Mouse (Mus musculus) right cerebral cortex, postnatal 4 days (tissue): ENCODE results near the gene Osbpl9.

Source experiments
- DNase-seq: peaks from one replicate; pipeline ENCODE4 v3.0.0-alpha.2; 2022

The Osbpl9 gene

DNA sequence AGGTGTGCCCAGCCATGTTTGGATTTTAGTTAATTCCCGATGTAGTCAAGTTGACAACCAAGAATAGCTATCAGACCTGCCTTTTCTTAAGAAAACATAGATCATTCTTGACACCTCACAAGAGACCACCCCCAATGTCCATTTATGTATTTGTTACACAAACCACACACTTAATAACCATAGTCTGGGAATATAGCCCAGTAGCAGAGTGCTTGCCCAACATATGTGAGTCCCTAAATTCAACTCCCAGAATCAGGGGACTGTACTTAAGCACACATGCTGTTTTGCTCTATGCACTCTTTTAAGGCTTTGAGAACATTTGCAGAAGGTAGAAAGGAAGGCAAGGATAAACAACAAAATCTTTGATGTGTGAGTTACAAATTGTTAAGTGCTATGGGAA is 1.9 kb upstream of the Osbpl9 start:
- no peak for DNase-seq

DNA sequence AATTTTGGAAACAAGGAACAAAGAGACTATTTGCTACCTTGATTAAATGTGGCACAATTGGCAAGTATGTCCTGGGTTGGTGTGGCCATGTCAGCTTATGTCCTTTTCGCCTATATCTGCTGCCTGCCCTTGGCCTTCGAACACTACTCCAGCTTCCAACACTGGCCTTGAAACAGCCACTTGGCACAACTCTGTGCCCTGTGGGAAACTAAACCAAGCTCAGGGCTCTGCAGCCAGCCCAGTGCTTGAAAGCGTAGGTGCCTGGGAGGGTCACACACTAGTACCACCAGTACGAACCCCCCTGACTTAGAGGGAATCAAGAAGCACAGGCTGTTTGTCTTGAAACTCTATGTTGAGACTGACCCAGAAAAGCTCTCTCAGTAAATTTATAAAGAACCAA is 3.0 kb downstream of the Osbpl9 start:
- DNase-seq, result no peak

DNA sequence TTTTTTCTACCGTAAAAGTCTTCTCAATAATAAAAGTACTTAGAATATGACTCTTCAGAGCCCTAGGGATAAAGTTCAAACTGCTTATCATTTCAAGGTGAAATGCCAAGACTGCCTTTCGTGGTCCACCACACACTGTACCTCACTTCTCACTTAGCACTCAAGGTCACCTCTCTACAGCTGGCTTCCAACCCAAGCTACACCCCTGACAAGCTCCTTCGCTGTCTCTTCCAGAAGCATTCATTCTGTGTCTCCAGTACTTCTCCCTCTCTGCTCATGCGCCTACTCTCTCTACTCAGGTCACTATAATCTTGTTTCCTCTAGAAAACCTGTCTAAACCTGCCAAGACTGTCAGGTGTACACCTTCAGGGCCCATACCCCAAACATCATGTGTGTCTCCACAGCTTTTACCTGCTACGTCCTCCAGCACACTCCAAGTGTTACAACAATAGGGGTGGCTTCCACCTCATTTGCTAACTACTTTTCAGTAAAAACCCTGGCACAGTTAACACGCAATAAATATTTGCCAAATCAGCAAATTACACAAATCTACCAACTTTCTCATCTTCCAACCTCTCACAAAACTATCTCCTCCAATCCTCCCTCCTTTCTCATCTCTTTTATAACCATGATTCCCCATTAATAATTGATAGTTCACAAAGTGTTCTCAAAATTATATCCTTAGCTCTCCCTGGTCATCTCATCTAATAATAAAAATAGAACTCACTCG is 6.0 kb downstream of the Osbpl9 start:
- DNase-seq, result no peak

DNA sequence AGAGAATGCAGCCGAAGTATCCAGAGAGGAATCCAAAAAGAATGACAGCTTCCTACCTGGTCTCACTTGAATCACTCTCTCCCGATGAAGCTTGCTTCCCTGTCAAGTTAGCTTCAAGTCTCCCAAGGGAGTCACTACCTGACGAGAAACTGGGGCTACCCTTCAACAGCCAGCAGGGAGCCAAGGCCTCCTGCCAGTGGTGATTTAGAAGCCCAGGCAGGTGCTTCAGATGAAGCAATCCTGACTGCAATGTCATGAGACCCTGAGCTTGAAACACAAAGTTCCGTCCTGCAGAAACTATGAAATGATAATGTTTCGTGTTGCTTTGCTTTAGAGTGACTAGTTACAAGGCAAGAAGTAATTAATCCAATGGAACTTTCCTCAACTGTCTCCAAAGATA is 8.2 kb downstream of the Osbpl9 start:
- DNase-seq, result no peak

DNA sequence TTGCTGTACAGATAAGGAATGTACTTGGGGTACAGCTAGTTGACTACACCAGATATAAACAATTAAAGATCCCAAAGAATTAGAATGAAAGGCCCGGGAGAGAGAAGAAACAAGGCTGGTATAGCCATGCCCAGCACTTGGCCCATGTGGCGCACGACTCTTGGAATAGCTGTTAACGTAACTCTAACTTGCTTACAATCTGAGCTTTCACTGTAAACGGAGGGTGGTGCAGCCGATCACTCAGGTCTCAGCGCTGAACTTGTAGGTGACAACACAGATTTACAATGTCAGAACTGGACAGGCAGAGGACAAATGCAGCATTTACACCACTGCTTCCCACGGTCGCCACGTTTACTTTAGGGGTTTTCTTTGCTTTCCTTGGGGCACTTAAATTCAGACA is 10.5 kb downstream of the Osbpl9 start:
- no peak for DNase-seq

DNA sequence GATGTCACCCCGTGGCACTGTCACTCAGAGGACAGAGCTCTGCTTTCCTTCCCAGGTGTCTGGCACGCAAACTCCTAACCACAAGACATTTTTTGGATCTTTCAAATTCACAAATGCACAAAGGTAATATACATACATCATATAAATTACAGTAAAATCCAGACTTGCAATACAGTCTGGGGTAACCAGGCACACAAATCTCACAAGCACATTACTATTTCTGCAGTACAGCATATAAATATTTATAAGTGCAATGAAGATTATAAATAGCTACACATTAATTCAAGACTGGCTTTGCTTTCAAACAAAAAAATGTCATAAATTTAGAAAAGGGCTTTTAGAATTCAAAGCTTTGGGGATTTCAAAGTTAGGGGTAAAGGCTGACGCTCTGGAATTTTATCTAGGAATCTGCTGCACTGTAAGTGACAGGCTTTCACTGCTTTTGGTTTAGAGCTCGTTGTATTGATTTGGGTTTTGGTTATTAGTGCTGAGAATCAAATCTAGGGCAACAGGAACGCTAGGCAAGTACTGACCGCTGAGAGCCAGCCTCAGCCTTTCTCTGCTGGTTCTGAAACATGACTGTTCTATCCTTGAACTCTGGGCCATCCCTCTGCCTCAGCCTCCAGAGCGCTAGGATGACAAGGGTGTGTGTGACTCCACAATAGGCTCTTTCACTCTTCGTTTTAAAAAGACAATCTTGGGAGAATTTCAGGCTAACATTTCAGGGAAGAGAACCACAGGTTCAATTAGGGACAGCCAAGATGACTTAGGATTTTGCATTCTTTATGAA is 16.3 kb downstream of the Osbpl9 start:
- no peak for DNase-seq

DNA sequence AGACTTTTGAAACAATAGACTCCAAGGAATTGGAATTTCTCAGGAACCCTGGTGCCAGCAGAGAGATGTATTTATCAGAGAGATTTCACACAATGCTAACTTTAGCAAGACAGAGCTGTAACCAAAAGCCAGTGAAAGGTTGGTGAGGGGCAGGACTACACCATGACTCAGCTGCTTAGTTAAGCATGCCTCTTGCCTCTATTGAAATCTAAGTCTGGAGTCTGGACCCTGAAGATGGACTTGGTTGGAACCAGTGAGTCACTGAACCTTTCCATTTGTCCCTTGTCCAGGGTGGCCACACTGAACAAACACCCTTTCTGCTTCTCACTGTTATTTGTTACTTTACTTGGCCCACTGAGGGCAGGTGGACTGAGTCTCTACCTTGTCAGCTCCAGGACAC is 26.4 kb downstream of the Osbpl9 start:
- DNase-seq, result no peak

DNA sequence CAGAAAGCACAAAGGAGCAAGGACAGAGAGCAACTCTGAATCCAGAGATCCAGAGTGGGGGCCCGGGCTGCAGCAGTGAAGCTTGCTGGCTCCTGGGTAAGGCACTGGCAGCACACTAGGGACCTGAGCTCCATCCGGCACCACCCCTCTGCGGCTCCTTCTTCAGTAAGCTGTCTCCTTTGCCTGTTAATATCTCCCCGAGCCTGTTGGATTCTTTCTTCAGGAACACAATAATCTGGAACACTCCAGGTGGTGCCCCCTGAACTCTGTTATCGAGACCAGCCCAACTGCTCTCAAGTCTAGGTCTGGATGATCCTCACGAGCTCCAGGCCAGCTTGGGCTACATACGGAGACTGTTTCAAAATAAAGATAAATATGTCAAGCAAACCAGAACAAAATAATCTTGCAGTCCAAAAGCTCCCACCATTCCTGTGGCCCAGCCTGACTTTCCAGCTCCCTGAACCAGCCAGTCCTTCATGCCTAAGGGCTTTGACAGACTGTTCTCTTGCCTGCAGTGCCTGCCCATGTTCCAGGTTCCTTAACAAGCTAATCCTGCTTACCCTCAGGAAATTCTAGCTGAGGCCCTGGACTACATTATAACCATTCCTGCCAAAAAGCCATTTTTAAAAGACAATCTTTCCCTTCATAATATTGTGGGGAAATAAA is 28.2 kb downstream of the Osbpl9 start:
- DNase-seq, result peak; percentile 16

DNA sequence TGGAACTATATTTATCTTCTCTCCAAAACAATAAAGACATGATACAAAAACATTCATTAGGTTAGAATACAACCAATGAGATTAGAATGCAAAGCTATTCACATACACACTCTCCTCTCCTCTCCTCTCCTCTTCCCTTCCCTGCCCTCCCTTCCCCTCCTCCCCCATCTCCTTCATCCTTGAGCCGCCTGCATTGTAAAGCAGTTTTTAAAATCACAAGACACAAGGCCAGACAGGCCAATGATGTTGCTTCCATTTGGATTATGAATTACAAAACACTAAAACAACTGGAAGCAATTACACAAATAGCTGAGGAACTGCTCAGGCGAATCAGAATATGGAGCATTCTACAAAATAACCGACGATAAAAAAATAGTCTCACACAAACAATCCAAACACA is 28.7 kb downstream of the Osbpl9 start:
- DNase-seq, result no peak

DNA sequence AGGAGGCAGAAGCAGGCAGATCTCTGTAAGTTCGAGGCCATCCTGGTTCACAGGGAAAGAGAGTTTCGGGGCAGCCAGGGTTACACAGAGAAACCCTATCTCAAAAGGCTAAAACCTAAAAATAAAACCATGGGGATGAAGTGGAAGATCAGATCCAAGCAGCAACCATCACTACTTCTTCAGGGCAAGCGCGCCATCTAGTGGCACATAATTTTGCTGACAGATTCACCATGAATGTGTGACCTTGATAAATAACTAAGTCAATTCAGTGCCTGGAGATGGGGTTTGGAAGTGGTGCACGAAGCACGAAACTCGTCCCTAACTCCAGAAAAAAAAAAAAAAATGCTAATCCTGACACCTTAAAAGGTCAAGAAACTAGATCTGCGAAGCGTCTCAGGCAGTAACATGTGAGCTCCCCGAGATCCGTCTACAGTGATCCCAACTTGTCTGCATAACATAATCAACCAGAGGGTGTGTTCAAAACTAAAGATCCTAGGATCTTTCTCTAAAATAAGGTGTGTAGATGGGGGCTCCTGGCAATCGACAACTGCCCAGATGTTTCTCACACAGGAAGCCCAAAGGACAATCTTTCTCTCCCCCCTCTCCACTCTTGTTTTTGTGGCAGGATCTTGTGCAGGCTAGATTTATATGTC is 36.4 kb downstream of the Osbpl9 start:
- peak; percentile 92 for DNase-seq

DNA sequence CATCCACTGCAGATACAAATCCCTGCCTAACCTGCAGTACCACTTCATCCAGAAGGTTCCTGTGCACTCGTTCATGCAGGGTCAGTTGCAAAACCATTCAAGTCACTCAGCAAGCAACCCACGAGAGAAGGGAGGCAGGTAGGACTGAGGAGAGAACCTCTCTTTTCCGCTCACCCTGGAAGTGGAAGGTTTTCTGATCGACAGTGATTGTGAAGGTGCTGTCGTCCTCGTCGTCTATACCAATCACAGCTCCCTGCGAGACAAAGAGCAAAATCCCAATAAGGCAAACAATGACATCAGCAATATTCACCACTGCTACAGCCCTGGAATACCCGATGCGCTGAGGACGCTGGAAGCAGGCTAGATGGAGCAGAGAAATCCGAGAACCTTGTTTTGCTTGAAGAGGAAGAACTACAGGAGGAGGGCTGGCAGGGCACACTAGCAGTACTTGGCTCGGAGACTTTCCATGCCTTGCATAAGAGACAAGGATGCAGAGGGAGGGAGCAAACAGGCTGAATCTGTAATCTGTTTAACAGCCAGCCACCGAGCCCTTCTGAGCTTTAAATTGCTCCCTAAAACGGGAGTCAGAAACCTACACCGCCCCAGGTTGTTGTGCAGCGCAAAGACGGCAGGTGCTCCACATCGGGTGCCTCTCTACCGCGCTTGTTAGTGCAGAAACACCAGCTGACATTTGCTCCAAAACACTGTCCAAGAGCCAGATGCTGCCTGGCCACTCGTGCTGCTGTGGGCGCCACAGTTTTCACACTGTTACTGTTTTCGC is 45.4 kb downstream of the Osbpl9 start:
- DNase-seq, result peak; percentile 24

DNA sequence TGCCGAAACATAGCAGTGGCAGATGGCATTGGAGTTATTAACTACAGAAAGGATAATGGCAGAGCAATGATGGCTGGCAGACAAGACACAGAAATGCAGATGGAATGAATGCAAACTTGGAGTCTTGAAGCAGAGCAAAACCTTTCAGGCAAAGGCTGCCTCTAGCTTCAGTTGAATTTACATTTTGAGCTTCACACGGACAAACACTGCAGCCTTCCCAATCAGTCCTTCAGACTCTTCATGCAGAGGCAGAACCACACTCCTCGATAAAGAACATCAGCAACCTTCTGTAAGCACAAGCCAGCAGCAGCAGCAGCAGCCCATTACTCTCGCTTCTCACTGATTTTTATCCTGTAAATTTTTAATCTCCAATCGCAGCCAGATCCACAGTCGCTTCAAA is 46.0 kb downstream of the Osbpl9 start:
- DNase-seq, result no peak

DNA sequence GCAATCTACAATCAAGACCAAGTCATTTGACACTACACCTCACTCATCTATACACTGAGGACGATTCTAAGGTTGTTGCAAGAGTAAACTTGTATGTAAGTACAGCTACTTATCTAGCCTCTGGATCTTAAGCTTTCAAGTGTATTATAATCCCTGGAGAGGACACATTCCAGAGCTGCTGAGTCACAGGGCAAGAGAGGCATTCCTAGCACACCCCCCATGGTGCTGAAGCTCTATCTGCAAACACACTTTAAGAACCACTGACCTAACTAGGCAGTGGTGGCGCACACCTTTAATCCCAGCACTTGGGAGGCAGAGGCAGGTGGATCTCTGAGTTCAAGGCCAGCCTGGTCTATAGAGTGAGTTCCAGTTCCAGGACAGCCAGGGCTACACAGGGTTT is 51.9 kb downstream of the Osbpl9 start:
- no peak for DNase-seq

DNA sequence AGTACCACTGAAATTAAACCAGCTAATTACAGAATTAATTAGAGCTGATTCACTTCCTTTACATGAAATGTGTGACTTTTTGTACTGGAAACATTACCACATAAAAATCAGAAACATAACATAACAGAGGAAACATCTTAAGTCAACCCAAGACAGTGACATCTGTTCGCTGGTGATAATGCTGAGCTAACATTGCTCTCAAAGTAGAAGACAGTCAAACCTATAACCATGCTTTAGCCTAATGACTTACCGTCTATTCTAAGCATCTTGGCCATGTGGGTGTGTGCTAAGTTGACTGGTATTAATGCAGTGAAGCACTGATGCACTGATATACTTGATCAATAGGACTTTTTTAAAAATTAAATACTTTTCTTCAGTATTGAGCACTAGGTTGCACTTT is 52.7 kb downstream of the Osbpl9 start:
- DNase-seq, result no peak

DNA sequence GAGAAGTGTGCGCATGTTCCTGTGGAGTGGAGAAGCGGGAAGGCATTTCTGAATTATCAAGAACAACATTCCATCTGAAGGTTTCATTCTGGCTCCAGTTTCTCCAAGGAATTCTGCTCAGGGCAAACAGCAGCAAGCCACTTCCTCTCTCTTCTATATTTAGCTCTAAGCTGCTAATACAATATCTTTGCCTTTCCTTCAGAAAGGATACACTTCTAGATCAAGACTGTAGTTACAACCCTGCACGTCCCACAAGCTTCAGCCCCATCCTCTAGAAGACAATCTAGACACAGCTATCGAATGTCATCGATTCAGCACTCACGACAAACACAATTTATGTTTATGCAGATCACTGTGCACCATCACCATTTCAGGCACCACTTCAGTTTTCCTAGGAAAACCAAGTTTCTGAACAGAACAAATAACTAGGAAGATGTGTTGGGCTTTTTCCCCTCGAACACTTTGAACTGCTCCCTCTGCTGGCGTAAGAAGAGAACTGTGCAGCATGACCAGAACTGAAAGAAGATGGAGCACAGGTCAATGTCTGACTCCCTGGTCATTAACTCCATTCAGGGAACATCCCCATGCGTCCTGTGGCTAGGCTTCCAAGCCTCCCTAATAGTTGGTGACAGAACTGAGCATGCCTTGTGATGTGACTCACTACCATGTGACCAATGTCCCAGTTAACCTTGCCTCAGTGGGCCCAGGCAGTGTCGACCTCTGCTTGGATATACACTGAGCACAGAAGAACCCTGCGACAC is 54.6 kb downstream of the Osbpl9 start:
- DNase-seq, result peak; percentile 22

DNA sequence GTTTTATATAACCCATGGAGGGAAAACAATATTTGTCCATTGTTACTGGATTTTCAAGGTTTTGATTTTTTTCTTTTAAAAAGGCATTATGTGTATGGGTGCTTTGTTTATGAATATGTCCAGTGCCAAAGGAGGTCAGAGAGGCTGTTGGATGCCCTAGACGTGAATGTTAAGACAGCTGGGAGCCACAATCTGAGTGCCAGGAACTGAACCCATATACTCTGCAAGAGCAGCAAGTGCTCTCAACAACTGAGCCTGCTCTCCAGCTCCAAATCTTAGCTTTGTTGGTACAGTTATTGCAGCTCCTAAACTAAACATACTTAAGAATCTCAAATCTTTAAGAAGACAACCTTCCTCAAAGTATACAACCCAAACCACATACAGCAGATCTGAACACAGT is 59.0 kb downstream of the Osbpl9 start:
- no peak for DNase-seq

DNA sequence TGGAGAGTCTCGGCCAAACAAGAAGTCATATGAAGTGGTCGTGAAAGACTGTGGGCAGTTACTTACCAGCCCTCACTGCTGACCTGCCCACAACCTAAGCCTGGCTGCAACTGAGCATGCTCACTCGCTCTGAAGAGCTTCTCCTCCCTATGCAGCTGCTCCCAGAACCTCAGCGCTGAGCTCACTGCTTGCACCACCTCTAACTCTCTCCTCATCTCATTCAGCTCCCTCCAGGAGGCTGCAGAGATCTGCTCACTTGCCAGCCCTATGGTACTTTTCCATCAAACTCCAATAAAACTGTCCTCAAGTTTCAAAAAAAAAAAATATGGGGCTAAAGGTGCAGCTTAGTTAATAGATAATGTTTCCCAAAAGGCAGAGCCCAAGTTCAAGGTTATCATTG is 63.5 kb downstream of the Osbpl9 start:
- no peak for DNase-seq

DNA sequence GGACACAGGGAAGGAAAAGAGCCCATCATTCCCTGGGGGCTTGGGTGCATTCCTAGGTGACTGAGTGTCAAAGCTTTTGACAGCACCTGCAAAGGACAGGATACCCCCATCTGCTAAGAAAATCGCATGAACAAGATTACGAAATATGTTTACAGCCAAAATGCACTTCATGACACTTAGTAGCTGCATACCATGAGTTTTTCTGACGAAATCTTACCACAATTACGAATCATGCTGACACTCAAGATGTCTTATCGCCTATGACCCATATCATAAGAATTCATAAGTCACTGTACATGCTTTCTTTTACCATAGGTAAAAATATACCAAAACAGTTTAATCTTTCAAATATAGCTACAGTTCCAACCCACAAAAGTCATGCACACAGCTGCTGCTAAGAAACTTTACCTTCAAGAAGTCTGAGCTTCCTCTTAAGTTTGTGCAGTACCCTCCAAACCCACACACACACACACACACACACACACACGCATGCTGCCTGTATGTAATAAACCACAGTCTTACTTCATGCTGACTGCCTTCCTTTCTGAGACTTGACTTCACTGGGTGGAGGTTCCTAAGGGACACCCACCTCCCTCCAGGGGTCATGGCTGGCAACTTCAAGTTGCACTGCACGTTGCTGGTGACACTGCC is 65.5 kb downstream of the Osbpl9 start:
- no peak for DNase-seq

DNA sequence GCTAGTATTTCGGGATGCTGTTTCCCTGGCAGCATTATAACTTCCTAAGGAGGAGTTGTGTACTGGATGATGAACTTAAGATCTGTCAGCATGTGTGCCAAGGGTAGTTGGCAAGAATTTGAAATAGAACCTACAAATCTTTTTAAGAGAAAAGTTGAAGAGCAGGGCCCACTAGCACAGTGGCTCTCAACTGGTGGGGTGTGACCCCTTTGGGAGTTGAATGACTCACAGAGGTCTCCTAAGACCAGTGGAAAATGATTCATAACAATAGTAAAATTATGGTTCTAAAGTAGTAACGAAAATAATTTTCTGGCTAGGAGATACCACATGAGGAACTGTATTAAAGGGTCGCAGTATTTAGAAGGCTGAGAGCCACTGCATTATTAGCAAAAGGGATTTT is 67.1 kb downstream of the Osbpl9 start:
- DNase-seq, result no peak

DNA sequence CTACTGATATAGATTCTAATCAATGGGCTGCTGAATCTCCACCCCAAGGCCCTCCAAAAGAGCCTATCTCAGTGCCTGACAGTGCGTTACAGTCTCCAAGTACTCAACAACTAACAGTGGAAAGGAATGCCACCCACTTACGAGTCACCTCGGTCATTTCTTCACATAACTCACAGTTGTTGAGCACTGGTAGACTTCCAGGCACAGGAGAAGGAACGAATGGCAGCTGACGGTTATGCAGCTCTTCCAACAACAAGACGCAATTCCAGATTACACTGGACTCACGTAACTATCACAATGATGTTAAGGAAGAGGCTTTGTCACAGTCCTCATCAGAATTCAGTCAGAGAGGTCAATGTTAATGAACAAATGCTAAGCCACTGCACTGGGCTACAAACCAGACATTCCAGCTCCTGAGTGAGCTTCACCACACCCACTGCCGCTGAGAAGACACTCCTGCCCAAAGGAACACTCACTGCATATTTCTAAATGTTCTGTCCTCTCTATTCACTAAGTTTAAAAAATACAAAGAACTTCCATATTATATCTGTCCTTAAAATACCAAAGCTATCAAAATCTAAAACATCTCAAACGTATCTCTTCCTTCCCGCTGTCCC is 70.7 kb downstream of the Osbpl9 start:
- DNase-seq, result no peak

DNA sequence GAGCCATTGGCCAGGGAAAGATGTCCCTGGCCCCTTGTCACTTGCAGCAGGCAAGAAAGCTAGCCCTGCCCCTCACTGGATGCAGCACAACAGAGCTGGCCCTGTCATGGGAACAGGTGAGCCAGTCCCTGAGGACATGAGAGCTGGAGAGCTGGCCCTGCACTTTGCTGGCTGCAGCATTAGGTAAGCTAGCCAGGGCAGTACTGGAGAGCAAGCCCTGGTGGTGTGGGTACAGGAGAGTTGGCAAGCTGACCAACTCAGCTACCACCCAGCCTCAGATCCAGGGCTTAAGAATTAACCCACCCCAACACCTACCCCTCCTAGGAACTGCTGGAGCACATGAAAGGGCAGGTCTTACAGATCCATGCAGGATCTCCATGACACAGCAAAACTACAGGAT is 73.1 kb downstream of the Osbpl9 start:
- DNase-seq, result no peak
